Mouse (Mus musculus): Measurements from ENCODE around the gene Camk2d. TPM values are rescaled to one million over a fixed set of nuclear protein-coding genes. Genes with fewer than 3 reads are reported as not detected.

The Camk2d gene
- polyA plus RNA-seq, 1 experiment from 2014 or later: 7.1 TPM

- Histone ChIP-seq H3K4me3 (no peak overlapping the region), H3K27me3 (replicated peaks) (no peaks in the 10 kb centered on the region), H3K4me1 (no peaks in the 10 kb centered on the region), H3K9ac (no peak overlapping the region), H3K36me3 (no peaks in the 10 kb centered on the region), H3K4me2 (no peak overlapping the region), H3K9me3 (replicated peaks) (no peaks in the 10 kb centered on the region), H3K27ac (no peak overlapping the region)
- no peak for ATAC-seq
- WGBS (ENCODE audit: insufficient replicate concordance): 88% methylated on average over 6 of the region's 6 CpGs
These were observed 38.1 kb downstream of the Camk2d start for GRCm38 (mm10) chr3:126634171-126634570.

- no peaks in the 10 kb centered on the region for H3K36me3 ChIP-seq
- H3K9me3 ChIP-seq (replicated peaks): no peaks in the 10 kb centered on the region
- no peak overlapping the region for H3K4me2 ChIP-seq
- no peaks in the 10 kb centered on the region for H3K4me1 ChIP-seq
- H3K27ac ChIP-seq: no peak overlapping the region
- no peak for ATAC-seq
- no peak overlapping the region for H3K4me3 ChIP-seq
- WGBS (ENCODE audit: insufficient replicate concordance): 61% methylated on average over 1 of the region's 1 CpGs
- H3K27me3 ChIP-seq (replicated peaks): no peaks in the 10 kb centered on the region
- H3K9ac ChIP-seq: no peak overlapping the region
These were observed 42.2 kb downstream of the Camk2d start for GRCm38 (mm10) chr3:126638259-126638658.

DNA sequence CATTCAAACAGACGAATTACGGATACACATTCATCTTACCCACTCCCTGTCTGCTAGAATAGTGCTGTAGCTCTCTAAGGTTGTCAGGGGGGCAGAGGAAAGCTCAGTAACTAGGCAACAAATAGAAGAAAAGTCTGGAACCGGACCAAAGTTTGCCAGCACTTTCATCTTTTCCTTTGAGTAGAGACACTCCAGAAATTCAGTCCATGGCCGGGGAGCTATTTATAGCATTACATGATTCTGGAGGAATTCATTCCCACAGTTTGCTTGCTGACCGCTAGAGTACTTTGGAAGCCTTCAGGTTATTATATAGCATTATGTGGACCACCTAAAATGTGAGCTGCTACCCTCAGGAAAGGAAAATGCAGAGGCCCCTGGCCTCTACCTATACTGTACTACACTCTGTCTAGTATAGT lies 43.0 kb downstream of the Camk2d start:
- Histone ChIP-seq H3K4me3 (no peak overlapping the region), H3K4me2 (no peak overlapping the region), H3K9me3 (replicated peaks) (no peaks in the 10 kb centered on the region), H3K36me3 (no peaks in the 10 kb centered on the region), H3K9ac (no peak overlapping the region), H3K4me1 (no peaks in the 10 kb centered on the region), H3K27ac (no peak overlapping the region), H3K27me3 (replicated peaks) (no peaks in the 10 kb centered on the region)
- WGBS (ENCODE audit: insufficient replicate concordance): 61% methylated on average over 5 of the region's 5 CpGs
- ATAC-seq: no peak

DNA sequence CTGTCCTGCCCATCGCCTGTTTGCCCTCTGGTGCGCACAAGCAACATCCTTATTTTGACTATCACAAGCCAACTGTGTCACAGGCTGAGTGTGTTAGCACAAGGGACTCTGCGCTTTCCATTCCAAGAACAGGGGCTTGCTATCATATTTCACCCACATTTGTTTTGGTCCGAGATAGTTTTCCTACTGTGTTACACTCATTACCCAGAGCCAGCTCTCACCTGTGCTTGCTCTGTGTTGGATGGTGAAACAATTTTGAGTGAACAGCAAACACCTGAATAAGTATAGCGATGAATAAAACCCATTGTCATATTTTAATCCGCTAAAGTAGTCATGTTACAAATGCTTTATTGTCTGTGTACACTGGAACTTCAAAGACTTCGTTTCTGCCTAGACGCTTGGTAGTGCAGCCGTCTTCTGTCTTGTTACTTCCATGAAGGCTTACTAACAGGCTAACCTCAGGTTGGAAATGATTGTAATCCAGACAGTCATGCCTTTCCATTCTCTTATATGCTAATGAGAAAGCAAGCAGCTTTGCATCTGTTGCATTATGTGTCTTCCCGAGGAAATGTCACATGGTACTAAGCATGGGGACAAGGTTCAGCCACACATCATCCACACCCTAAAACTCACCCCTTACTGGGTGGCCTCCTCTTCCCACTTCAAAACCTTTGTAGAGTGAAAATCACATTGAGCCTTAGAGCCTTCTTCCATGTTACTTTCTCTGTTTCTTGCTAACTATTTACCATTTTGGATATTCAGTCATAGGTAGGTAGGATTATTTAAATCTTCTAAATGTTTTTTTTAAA lies 44.5 kb downstream of the Camk2d start:
- no peak overlapping the region for H3K27ac ChIP-seq
- WGBS (ENCODE audit: insufficient replicate concordance): 73% methylated on average over 10 of the region's 10 CpGs

GRCm38 (mm10) chr3:126641451-126641850 lies 45.3 kb downstream of the Camk2d start:
- no peaks in the 10 kb centered on the region for H3K4me1 ChIP-seq
- H3K4me3 ChIP-seq: no peak overlapping the region
- no peak overlapping the region for H3K27ac ChIP-seq
- WGBS (ENCODE audit: insufficient replicate concordance): 64% methylated on average over 4 of the region's 4 CpGs
- H3K36me3 ChIP-seq: no peaks in the 10 kb centered on the region
- no peak overlapping the region for H3K9ac ChIP-seq
- ATAC-seq: no peak
- no peak overlapping the region for H3K4me2 ChIP-seq
- H3K27me3 ChIP-seq (replicated peaks): no peaks in the 10 kb centered on the region
- no peaks in the 10 kb centered on the region for H3K9me3 ChIP-seq (replicated peaks)

More for the DNA sequence above, 44.5 kb downstream of the Camk2d start:
- Histone ChIP-seq H3K27me3 (replicated peaks) (no peaks in the 10 kb centered on the region), H3K36me3 (no peaks in the 10 kb centered on the region), H3K4me2 (no peak overlapping the region), H3K4me3 (no peak overlapping the region), H3K9ac (no peak overlapping the region), H3K9me3 (replicated peaks) (no peaks in the 10 kb centered on the region), H3K4me1 (no peaks in the 10 kb centered on the region)
- ATAC-seq: no peak

GRCm38 (mm10) chr3:126643071-126644010 lies 47.2 kb downstream of the Camk2d start:
- ATAC-seq: no peak
- WGBS (ENCODE audit: insufficient replicate concordance): 47% methylated on average over 10 of the region's 10 CpGs
- Histone ChIP-seq H3K27me3 (replicated peaks) (no peaks in the 10 kb centered on the region), H3K4me3 (no peak overlapping the region), H3K4me1 (no peaks in the 10 kb centered on the region), H3K27ac (no peak overlapping the region), H3K9ac (no peak overlapping the region), H3K36me3 (no peaks in the 10 kb centered on the region), H3K4me2 (no peak overlapping the region), H3K9me3 (replicated peaks) (no peaks in the 10 kb centered on the region)

- Histone ChIP-seq H3K36me3 (no peaks in the 10 kb centered on the region), H3K4me2 (no peak overlapping the region), H3K4me1 (no peaks in the 10 kb centered on the region), H3K9me3 (replicated peaks) (no peaks in the 10 kb centered on the region), H3K27ac (no peak overlapping the region), H3K4me3 (no peak overlapping the region), H3K27me3 (replicated peaks) (no peaks in the 10 kb centered on the region), H3K9ac (no peak overlapping the region)
- WGBS (ENCODE audit: insufficient replicate concordance): 67% methylated on average over 4 of the region's 4 CpGs
- ATAC-seq: no peak
These were observed 54.2 kb downstream of the Camk2d start for GRCm38 (mm10) chr3:126650332-126650731.

DNA sequence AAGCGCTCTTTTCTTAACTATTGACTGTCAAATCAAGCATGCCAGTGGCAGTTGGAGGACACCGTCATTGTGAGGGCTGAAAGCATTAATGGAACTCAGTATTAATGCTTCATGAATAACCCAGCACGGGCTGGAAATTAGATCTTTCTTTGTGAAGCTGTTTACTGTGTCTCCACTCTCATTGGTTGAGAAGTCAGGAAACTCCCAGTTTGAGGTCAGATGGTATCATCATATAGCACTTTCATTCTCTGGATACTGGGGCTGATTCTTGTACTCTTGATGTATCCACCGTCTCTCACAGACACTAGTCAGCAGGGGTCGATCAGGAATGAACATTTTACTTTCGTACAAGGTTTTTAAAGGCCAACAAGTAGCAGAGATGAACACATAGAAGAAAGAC lies 54.6 kb downstream of the Camk2d start:
- Histone ChIP-seq H3K36me3 (no peaks in the 10 kb centered on the region), H3K27ac (no peak overlapping the region), H3K27me3 (replicated peaks) (no peaks in the 10 kb centered on the region), H3K9me3 (replicated peaks) (no peaks in the 10 kb centered on the region), H3K9ac (no peak overlapping the region), H3K4me2 (no peak overlapping the region), H3K4me3 (no peak overlapping the region), H3K4me1 (no peaks in the 10 kb centered on the region)
- 67% methylated on average over 6 of the region's 6 CpGs for WGBS (ENCODE audit: insufficient replicate concordance)
- no peak for ATAC-seq

DNA sequence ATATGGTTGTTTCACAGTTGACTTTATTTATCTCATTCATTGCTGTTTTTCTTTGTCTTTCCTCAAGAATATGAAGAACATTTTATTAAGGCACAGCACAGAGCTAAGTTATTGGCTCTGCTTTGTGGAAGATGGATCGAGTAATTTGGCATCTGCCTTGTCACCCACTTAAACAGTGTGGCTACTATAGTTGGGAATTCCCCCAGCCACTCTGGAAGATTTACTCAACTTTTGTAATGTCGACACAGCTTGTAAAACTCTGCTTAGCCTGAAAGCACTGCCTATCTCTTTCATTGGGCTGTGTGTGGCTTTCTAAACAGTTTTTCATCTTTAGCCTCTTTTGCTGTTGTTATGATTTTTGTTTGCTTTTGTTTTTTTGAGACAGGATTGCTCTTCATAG lies 56.3 kb downstream of the Camk2d start:
- no peaks in the 10 kb centered on the region for H3K4me1 ChIP-seq
- no peaks in the 10 kb centered on the region for H3K27me3 ChIP-seq (replicated peaks)
- no peak for ATAC-seq
- 60% methylated on average over 2 of the region's 2 CpGs for WGBS (ENCODE audit: insufficient replicate concordance)
- no peak overlapping the region for H3K9ac ChIP-seq
- H3K36me3 ChIP-seq: no peaks in the 10 kb centered on the region
- no peak overlapping the region for H3K4me3 ChIP-seq
- H3K9me3 ChIP-seq (replicated peaks): no peaks in the 10 kb centered on the region
- no peak overlapping the region for H3K27ac ChIP-seq
- no peak overlapping the region for H3K4me2 ChIP-seq

GRCm38 (mm10) chr3:126653118-126653517 lies 57.0 kb downstream of the Camk2d start:
- 58% methylated on average over 1 of the region's 1 CpGs for WGBS (ENCODE audit: insufficient replicate concordance)
- H3K9me3 ChIP-seq (replicated peaks): no peaks in the 10 kb centered on the region
- H3K27me3 ChIP-seq (replicated peaks): no peaks in the 10 kb centered on the region
- H3K4me1 ChIP-seq: no peaks in the 10 kb centered on the region
- no peak overlapping the region for H3K27ac ChIP-seq
- H3K4me2 ChIP-seq: no peak overlapping the region
- ATAC-seq: no peak
- no peak overlapping the region for H3K9ac ChIP-seq
- H3K36me3 ChIP-seq: no peaks in the 10 kb centered on the region
- H3K4me3 ChIP-seq: no peak overlapping the region

- H3K9ac ChIP-seq: no peak overlapping the region
- no peak overlapping the region for H3K27ac ChIP-seq
- H3K4me1 ChIP-seq: 0 out of 2 replicates have a peak, but pooled peaks cover 3% of the 10 kb centered on the region
- 56% methylated on average over 3 of the region's 3 CpGs for WGBS (ENCODE audit: insufficient replicate concordance)
- no peaks in the 10 kb centered on the region for H3K9me3 ChIP-seq (replicated peaks)
- H3K4me3 ChIP-seq: no peak overlapping the region
- no peak overlapping the region for H3K4me2 ChIP-seq
- no peaks in the 10 kb centered on the region for H3K36me3 ChIP-seq
- no peak for ATAC-seq
- no peaks in the 10 kb centered on the region for H3K27me3 ChIP-seq (replicated peaks)
These were observed 60.1 kb downstream of the Camk2d start for GRCm38 (mm10) chr3:126656173-126656572.

- no peaks in the 10 kb centered on the region for H3K36me3 ChIP-seq
- no peak overlapping the region for H3K9ac ChIP-seq
- 26% methylated on average over 4 of the region's 4 CpGs for WGBS (ENCODE audit: insufficient replicate concordance)
- 0 out of 2 replicates have a peak, but pooled peaks cover 3% of the 10 kb centered on the region for H3K4me1 ChIP-seq
- no peaks in the 10 kb centered on the region for H3K9me3 ChIP-seq (replicated peaks)
- no peak overlapping the region for H3K4me3 ChIP-seq
- no peak overlapping the region for H3K4me2 ChIP-seq
- ATAC-seq: no peak
- H3K27me3 ChIP-seq (replicated peaks): no peaks in the 10 kb centered on the region
- no peak overlapping the region for H3K27ac ChIP-seq
These were observed 61.8 kb downstream of the Camk2d start for GRCm38 (mm10) chr3:126657895-126658294.

All from liver, embryonic 12.5 days (tissue).